Mouse (Mus musculus) layer of hippocampus, adult 2 months (tissue): ENCODE results near the gene Snca. TPM values are rescaled to one million over a fixed set of nuclear protein-coding genes. Genes with fewer than 3 reads are reported as not detected.

ENCODE experiments used
- DNase-seq, 2 experiments: peaks; one replicate each; pipeline ENCODE4 v3.0.0; 2022; ENCODE audit warnings: low spot score in 2 of 2
- H3K27ac ChIP-seq: fragments of 200-600 bp; 2 replicates; pipeline ENCODE4 v1.8.1; 2022
- H3K4me3 ChIP-seq: fragments of 200-600 bp; 2 replicates; pipeline ENCODE4 v1.8.1; 2022; ENCODE audit warnings: mild to moderate bottlenecking
- CTCF ChIP-seq: fragments of 200-600 bp; conservative IDR thresholded peaks from 2 replicates; pipeline ENCODE4 v1.8.1; 2022; ENCODE audit warnings: antibody characterized with exemption, mild to moderate bottlenecking, moderate library complexity
- total RNA-seq, 2 experiments: library from RNA; stranded (reverse); gene quantifications; 2 replicates each; pipeline ENCODE4 v1.2.3; 2021

Gene Snca
- total RNA-seq, 2 experiments from 2014 or later: 473 to 525 TPM

- peak; percentile 13 to 61 for DNase-seq
- H3K27ac ChIP-seq: no peak overlapping the region
- no peak overlapping the region for H3K4me3 ChIP-seq
- TF ChIP-seq CTCF: peak; percentile 79
These were observed 147.4 kb downstream of the Snca start for GRCm38 (mm10) chr6:60682233-60682632.

Other genes starting within 250 kb of the Snca start
- gene Mmrn1, start 95.1 kb upstream of the Snca start, total RNA-seq: not detected